Mouse (Mus musculus): ENCODE data around the gene Tmem43. TPM values are rescaled to one million over a fixed set of nuclear protein-coding genes. Genes with fewer than 3 reads are reported as not detected.

Gene Tmem43
- polyA plus RNA-seq, 1 experiment from 2014 or later = 55.5 TPM

DNA sequence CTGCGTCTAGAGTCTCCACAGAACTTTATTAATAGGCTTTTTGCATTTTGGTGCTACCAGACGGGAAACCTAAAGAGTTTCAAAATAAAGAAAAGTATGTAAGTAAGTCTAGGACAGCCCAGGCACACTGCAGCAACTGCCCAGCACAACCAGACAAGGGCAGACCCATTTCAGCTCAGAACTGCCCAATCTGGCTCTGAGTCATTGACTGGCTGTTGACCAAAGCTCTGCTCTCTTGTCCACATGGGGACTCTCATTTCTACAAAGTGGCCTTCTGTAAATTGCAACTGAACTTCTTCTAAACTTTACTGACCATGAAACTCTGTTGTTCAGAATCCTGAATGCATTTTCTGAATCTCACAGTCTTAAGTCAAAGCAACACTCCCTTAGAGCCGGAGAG lies 61.7 kb downstream of the Tmem43 start:
- Histone ChIP-seq H3K4me3 (ENCODE audit: low read depth, low read length) (no peak overlapping the region), H3K4me2 (ENCODE audit: low read length) (no peak overlapping the region), H3K27ac (ENCODE audit: low read depth, low read length) (no peak overlapping the region), H3K9ac (ENCODE audit: low read length) (no peak overlapping the region), H3K27me3 (replicated peaks; ENCODE audit: control insufficient read depth, insufficient read depth, low read length) (no peaks in the 10 kb centered on the region), H3K9me3 (replicated peaks; ENCODE audit: control insufficient read depth, low read length) (no peaks in the 10 kb centered on the region), H3K36me3 (ENCODE audit: control insufficient read depth, insufficient read depth, low read length) (no peaks in the 10 kb centered on the region), H3K4me1 (ENCODE audit: control insufficient read depth, insufficient read depth, low read length) (no peaks in the 10 kb centered on the region)
- ATAC-seq (no peak), DNase-seq (ENCODE audit: low spot score) (no peak)
- WGBS = 47% methylated on average over 3 of the region's 3 CpGs

DNA sequence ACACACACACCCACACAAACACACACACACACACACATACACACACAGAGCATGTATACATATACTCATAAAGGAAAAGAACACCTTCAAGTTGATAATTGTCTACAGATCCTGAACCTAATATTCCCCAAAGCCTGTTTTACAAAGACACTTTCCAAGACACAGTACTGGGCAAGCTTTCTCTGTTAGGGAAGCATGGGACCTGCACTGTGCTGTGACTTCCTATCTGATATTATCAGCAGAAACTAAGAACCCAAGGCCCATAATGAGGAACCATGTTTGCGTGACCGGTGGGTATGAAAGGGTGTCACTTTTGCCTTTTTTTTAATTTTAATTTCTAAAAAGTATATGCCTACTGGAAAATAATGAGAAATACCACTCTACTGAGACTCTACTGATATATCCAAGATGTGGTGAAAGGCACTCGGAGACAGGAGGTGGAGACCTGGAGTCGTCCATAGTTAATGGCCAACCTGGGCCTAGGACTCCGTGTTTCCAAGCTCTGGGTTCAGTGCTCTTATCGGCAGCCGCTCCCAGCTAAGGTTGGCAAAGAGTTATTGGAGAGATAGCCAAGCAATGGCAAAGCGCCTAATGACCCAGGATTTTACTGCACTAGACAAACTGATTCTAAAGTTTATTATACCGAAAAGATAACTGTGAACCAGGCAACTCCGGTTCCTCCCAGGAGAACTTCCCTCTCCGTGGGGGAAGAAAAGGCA lies 62.7 kb downstream of the Tmem43 start:
- ATAC-seq (no peak), DNase-seq (ENCODE audit: low spot score) (no peak)
- Histone ChIP-seq H3K4me3 (ENCODE audit: low read depth, low read length) (no peak overlapping the region), H3K36me3 (ENCODE audit: control insufficient read depth, insufficient read depth, low read length) (no peaks in the 10 kb centered on the region), H3K9ac (ENCODE audit: low read length) (no peak overlapping the region), H3K4me2 (ENCODE audit: low read length) (no peak overlapping the region), H3K27ac (ENCODE audit: low read depth, low read length) (no peak overlapping the region), H3K4me1 (ENCODE audit: control insufficient read depth, insufficient read depth, low read length) (no peaks in the 10 kb centered on the region), H3K27me3 (replicated peaks; ENCODE audit: control insufficient read depth, insufficient read depth, low read length) (no peaks in the 10 kb centered on the region), H3K9me3 (replicated peaks; ENCODE audit: control insufficient read depth, low read length) (no peaks in the 10 kb centered on the region)
- WGBS = 89% methylated on average over 11 of the region's 11 CpGs

Other genes starting within 250 kb of the Tmem43 start
- 19.7 and 19.9 TPM in 2 replicates for gene Wnt7a, start 62.3 kb upstream of the Tmem43 start, polyA plus RNA-seq (2014; fragmentation: Nextera tagmentation; extraction: Ambion mirVana)
- gene Chchd4, start 157 bp upstream of the Tmem43 start, polyA plus RNA-seq (2014; fragmentation: Nextera tagmentation; extraction: Ambion mirVana) = 30.3 and 34.8 TPM in 2 replicates
- gene Xpc, start 42.2 kb downstream of the Tmem43 start, polyA plus RNA-seq (2014; fragmentation: Nextera tagmentation; extraction: Ambion mirVana) = 17.5 and 19.7 TPM in 2 replicates
- 200 and 264 TPM in 2 replicates for gene Lsm3, start 42.2 kb downstream of the Tmem43 start, polyA plus RNA-seq (2014; fragmentation: Nextera tagmentation; extraction: Ambion mirVana)
- gene Slc6a6, start 210.3 kb downstream of the Tmem43 start, polyA plus RNA-seq (2014; fragmentation: Nextera tagmentation; extraction: Ambion mirVana) = 45.6 and 71.7 TPM in 2 replicates